ENCODE assay signal across 12 mouse cellular contexts in genomic region chr10:85525267-85526015, GRCm38 (mm10).
A peak's percentile ranks its signal among the peaks of the same experiment; 100 is the strongest.
DNase-seq lines count a peak whose midpoint lies in the region; ATAC-seq and TF ChIP-seq lines count a peak whose summit lies in the region.
"Had no signal": no experiment of that assay in that cellular context is flagged by ENCODE, and none has a peak within 500 bp of the region (broad histone marks: within the 10 kb centered on the region; RNA-seq: fewer than 3 reads in every experiment).

No protein-coding gene starts in this region.

- H3K36me3 ChIP-seq in embryonic facial prominence, embryonic 13.5 days = no peaks in the 10 kb centered on the region
- H3K36me3 ChIP-seq in embryonic facial prominence, embryonic 10.5 days (replicated peaks) = no peaks in the 10 kb centered on the region
- H3K36me3 ChIP-seq in lung, postnatal 0 days (ENCODE audit: insufficient read depth, low read length) = no peaks in the 10 kb centered on the region
- no peaks in the 10 kb centered on the region for H3K36me3 ChIP-seq in forebrain, embryonic 13.5 days (ENCODE audit: poor library complexity, severe bottlenecking)
- no peaks in the 10 kb centered on the region for H3K36me3 ChIP-seq in midbrain, embryonic 13.5 days
- H3K36me3 ChIP-seq in liver, postnatal 0 days (replicated peaks; ENCODE audit: insufficient read depth, low read length) = no peaks in the 10 kb centered on the region
- H3K36me3 ChIP-seq: liver, embryonic 13.5 days had no signal

- 0 out of 2 replicates have a peak overlapping the region, but pooled peaks have one; percentile 27 for H3K9ac ChIP-seq in embryonic facial prominence, embryonic 13.5 days
- no peak overlapping the region for H3K9ac ChIP-seq in lung, postnatal 0 days (replicated peaks; ENCODE audit: low read depth)
- no peak overlapping the region for H3K9ac ChIP-seq in forebrain, embryonic 13.5 days
- no peak overlapping the region for H3K9ac ChIP-seq in midbrain, embryonic 13.5 days (replicated peaks)
- no peak overlapping the region for H3K9ac ChIP-seq in liver, postnatal 0 days (replicated peaks)
- H3K9ac ChIP-seq: liver, embryonic 13.5 days had no signal

- no peak overlapping the region for H3K4me2 ChIP-seq in embryonic facial prominence, embryonic 13.5 days
- no peak overlapping the region for H3K4me2 ChIP-seq in lung, postnatal 0 days (replicated peaks; ENCODE audit: low read depth, low read length)
- no peak overlapping the region for H3K4me2 ChIP-seq in forebrain, embryonic 13.5 days
- H3K4me2 ChIP-seq in midbrain, embryonic 13.5 days (replicated peaks) = no peak overlapping the region
- no peak overlapping the region for H3K4me2 ChIP-seq in liver, postnatal 0 days (ENCODE audit: low read depth, low read length)
- H3K4me2 ChIP-seq: liver, embryonic 13.5 days had no signal

- ATAC-seq in embryonic facial prominence, embryonic 13.5 days (ENCODE audit: insufficient number of reproducible peaks, insufficient read depth, low FRiP score, low TSS enrichment, low read depth) = no peak
- 0 out of 2 replicates have a peak, but pooled peaks have one; percentile 12 for ATAC-seq in lung, postnatal 0 days
- ATAC-seq in forebrain, embryonic 13.5 days = peak; percentile 75
- peak; percentile 66 for ATAC-seq in midbrain, embryonic 13.5 days
- no peak for ATAC-seq in liver, postnatal 0 days

- 24% methylated on average over 7 of the region's 7 CpGs for WGBS in embryonic facial prominence, embryonic 13.5 days
- 26% methylated on average over 7 of the region's 7 CpGs for WGBS in embryonic facial prominence, embryonic 10.5 days
- 26% methylated on average over 7 of the region's 7 CpGs for WGBS in lung, postnatal 0 days
- 22% methylated on average over 7 of the region's 7 CpGs for WGBS in forebrain, embryonic 13.5 days
- 19% methylated on average over 7 of the region's 7 CpGs for WGBS in midbrain, embryonic 13.5 days
- 57% methylated on average over 7 of the region's 7 CpGs for WGBS in liver, postnatal 0 days (ENCODE audit: insufficient replicate concordance)

- H3K27me3 ChIP-seq in embryonic facial prominence, embryonic 13.5 days = no peaks in the 10 kb centered on the region
- no peaks in the 10 kb centered on the region for H3K27me3 ChIP-seq in embryonic facial prominence, embryonic 10.5 days (replicated peaks; ENCODE audit: low read depth, poor library complexity, severe bottlenecking)
- H3K27me3 ChIP-seq in lung, postnatal 0 days (replicated peaks; ENCODE audit: insufficient read depth, low read length) = no peaks in the 10 kb centered on the region
- no peaks in the 10 kb centered on the region for H3K27me3 ChIP-seq in forebrain, embryonic 13.5 days
- H3K27me3 ChIP-seq in midbrain, embryonic 13.5 days = no peaks in the 10 kb centered on the region
- no peaks in the 10 kb centered on the region for H3K27me3 ChIP-seq in liver, postnatal 0 days (ENCODE audit: insufficient read depth, low read length)
- H3K27me3 ChIP-seq: liver, embryonic 13.5 days had no signal

- no peak for TF ChIP-seq CTCF in lung, postnatal 0 days (IDR thresholded peaks at IDR 0.05)
- no peak for TF ChIP-seq CTCF in liver, postnatal 0 days (IDR thresholded peaks at IDR 0.05; ENCODE audit: low read depth)

- no peak overlapping the region for H3K27ac ChIP-seq in embryonic facial prominence, embryonic 13.5 days
- no peak overlapping the region for H3K27ac ChIP-seq in embryonic facial prominence, embryonic 10.5 days (replicated peaks)
- H3K27ac ChIP-seq in lung, postnatal 0 days (ENCODE audit: low read length) = no peak overlapping the region
- H3K27ac ChIP-seq in forebrain, embryonic 13.5 days = peak overlapping the region; percentile 31; the same call in 1 of the 2 replicates
- H3K27ac ChIP-seq in midbrain, embryonic 13.5 days = peak overlapping the region; percentile 22
- no peak overlapping the region for H3K27ac ChIP-seq in liver, postnatal 0 days (ENCODE audit: low read depth)
- H3K27ac ChIP-seq: gastrocnemius, adult 2 months; liver, embryonic 13.5 days had no signal

- no peak for DNase-seq in embryonic facial prominence, embryonic 10.5 days (ENCODE audit: low spot score)
- DNase-seq in lung, postnatal 0 days (ENCODE audit: low spot score) = no peak
- DNase-seq in lung, postnatal 14 days = no peak
- DNase-seq in liver, postnatal 0 days = no peak
- no peak for DNase-seq in spleen, postnatal 4 days (ENCODE audit: low spot score in 2 of 2)
- DNase-seq: gastrocnemius, adult 2 months; kidney, postnatal 25 days; liver, embryonic 13.5 days; thymus, postnatal 14 days had no signal

- no peak for TF ChIP-seq EP300 in lung, postnatal 0 days (IDR thresholded peaks at IDR 0.05)
- TF ChIP-seq EP300 in liver, postnatal 0 days (IDR thresholded peaks at IDR 0.05; ENCODE audit: low read depth) = no peak

- peaks cover 23% of the 10 kb centered on the region for H3K4me1 ChIP-seq in embryonic facial prominence, embryonic 13.5 days
- H3K4me1 ChIP-seq in embryonic facial prominence, embryonic 10.5 days = peaks cover 29% of the 10 kb centered on the region
- H3K4me1 ChIP-seq in lung, postnatal 0 days (ENCODE audit: insufficient read depth, low read depth, low read length) = no peaks in the 10 kb centered on the region
- H3K4me1 ChIP-seq in forebrain, embryonic 13.5 days = peaks cover 17% of the 10 kb centered on the region
- H3K4me1 ChIP-seq in midbrain, embryonic 13.5 days (replicated peaks) = peaks cover 28% of the 10 kb centered on the region
- H3K4me1 ChIP-seq in liver, postnatal 0 days (ENCODE audit: insufficient read depth) = no peaks in the 10 kb centered on the region
- H3K4me1 ChIP-seq: liver, embryonic 13.5 days had no signal

- H3K9me3 ChIP-seq in embryonic facial prominence, embryonic 13.5 days = no peaks in the 10 kb centered on the region
- H3K9me3 ChIP-seq in embryonic facial prominence, embryonic 10.5 days = no peaks in the 10 kb centered on the region
- no peaks in the 10 kb centered on the region for H3K9me3 ChIP-seq in lung, postnatal 0 days (ENCODE audit: low read length)
- no peaks in the 10 kb centered on the region for H3K9me3 ChIP-seq in forebrain, embryonic 13.5 days (replicated peaks)
- H3K9me3 ChIP-seq in midbrain, embryonic 13.5 days = no peaks in the 10 kb centered on the region
- H3K9me3 ChIP-seq in liver, postnatal 0 days (ENCODE audit: low read length) = no peaks in the 10 kb centered on the region
- H3K9me3 ChIP-seq: liver, embryonic 13.5 days had no signal

- H3K4me3 ChIP-seq in embryonic facial prominence, embryonic 13.5 days = no peak overlapping the region
- H3K4me3 ChIP-seq in embryonic facial prominence, embryonic 10.5 days = no peak overlapping the region
- H3K4me3 ChIP-seq in lung, postnatal 0 days (ENCODE audit: low read depth, low read length) = no peak overlapping the region
- no peak overlapping the region for H3K4me3 ChIP-seq in forebrain, embryonic 13.5 days
- no peak overlapping the region for H3K4me3 ChIP-seq in midbrain, embryonic 13.5 days (replicated peaks)
- H3K4me3 ChIP-seq in liver, postnatal 0 days (ENCODE audit: low read depth, low read length) = no peak overlapping the region
- H3K4me3 ChIP-seq: gastrocnemius, adult 2 months; liver, embryonic 13.5 days had no signal

Comparison
In these comparisons a context has a peak if more than half of its experiments do, and no peak if none do; other contexts are left out.
1. ATAC-seq: peak in lung, postnatal 0 days (single experiment), forebrain, embryonic 13.5 days (single experiment) and midbrain, embryonic 13.5 days (single experiment); none in embryonic facial prominence, embryonic 13.5 days (single experiment) and liver, postnatal 0 days (single experiment).
2. H3K27ac ChIP-seq: peak in forebrain, embryonic 13.5 days (single experiment) and midbrain, embryonic 13.5 days (single experiment); none in embryonic facial prominence, embryonic 13.5 days (single experiment), embryonic facial prominence, embryonic 10.5 days (single experiment), lung, postnatal 0 days (single experiment) and liver, postnatal 0 days (single experiment).